Mouse (Mus musculus): ENCODE measurements around the gene Rhod.

Gene Rhod

GRCm38 (mm10) chr19:4451098-4451497, 11.9 kb upstream of the Rhod start:
- no peak for DNase-seq (ENCODE audit: low read depth in 2 of 2, low spot score in 2 of 2)

GRCm38 (mm10) chr19:4450666-4451065, 11.4 kb upstream of the Rhod start:
- DNase-seq (ENCODE audit: low read depth in 2 of 2, low spot score in 2 of 2) = no peak

GRCm38 (mm10) chr19:4449230-4449629, 10.0 kb upstream of the Rhod start:
- no peak for DNase-seq (ENCODE audit: low read depth in 2 of 2, low spot score in 2 of 2)

- DNase-seq (ENCODE audit: low read depth in 2 of 2, low spot score in 2 of 2) = no peak
These were observed 8.2 kb upstream of the Rhod start for GRCm38 (mm10) chr19:4447445-4447844.

GRCm38 (mm10) chr19:4446661-4447420, 7.6 kb upstream of the Rhod start:
- DNase-seq (ENCODE audit: low read depth in 2 of 2, low spot score in 2 of 2) = no peak

- DNase-seq (ENCODE audit: low read depth in 2 of 2, low spot score in 2 of 2) = peak; percentile 55 to 67
These were observed 3.2 kb upstream of the Rhod start for GRCm38 (mm10) chr19:4442408-4442807.

- no peak for DNase-seq (ENCODE audit: low read depth in 2 of 2, low spot score in 2 of 2)
These were observed 2.5 kb upstream of the Rhod start for GRCm38 (mm10) chr19:4441621-4442161.

- DNase-seq (ENCODE audit: low read depth in 2 of 2, low spot score in 2 of 2) = peak; percentile 57 to 77
These were observed 1.9 kb upstream of the Rhod start for GRCm38 (mm10) chr19:4441090-4441591.

GRCm38 (mm10) chr19:4440222-4440621, 990 bp upstream of the Rhod start:
- no peak for DNase-seq (ENCODE audit: low read depth in 2 of 2, low spot score in 2 of 2)

- no peak for DNase-seq (ENCODE audit: low read depth in 2 of 2, low spot score in 2 of 2)
These were observed 456 bp downstream of the Rhod start for GRCm38 (mm10) chr19:4438791-4439160.

- DNase-seq (ENCODE audit: low read depth in 2 of 2, low spot score in 2 of 2) = no peak
These were observed 1.3 kb downstream of the Rhod start for GRCm38 (mm10) chr19:4437886-4438285.

GRCm38 (mm10) chr19:4436254-4436653, 3.0 kb downstream of the Rhod start:
- DNase-seq (ENCODE audit: low read depth in 2 of 2, low spot score in 2 of 2) = no peak

- DNase-seq (ENCODE audit: low read depth in 2 of 2, low spot score in 2 of 2) = no peak
These were observed 4.2 kb downstream of the Rhod start for GRCm38 (mm10) chr19:4434999-4435398.

- DNase-seq (ENCODE audit: low read depth in 2 of 2, low spot score in 2 of 2) = no peak
These were observed 5.5 kb downstream of the Rhod start for GRCm38 (mm10) chr19:4433756-4434155.

- DNase-seq (ENCODE audit: low read depth in 2 of 2, low spot score in 2 of 2) = no peak
These were observed 9.1 kb downstream of the Rhod start for GRCm38 (mm10) chr19:4430091-4430620.

- peak in 1 of 2 experiments; percentile 27 for DNase-seq (ENCODE audit: low read depth in 2 of 2, low spot score in 2 of 2)
These were observed 13.4 kb downstream of the Rhod start for GRCm38 (mm10) chr19:4425610-4426366.

- DNase-seq (ENCODE audit: low read depth in 2 of 2, low spot score in 2 of 2) = no peak
These were observed 16.2 kb downstream of the Rhod start for GRCm38 (mm10) chr19:4423021-4423420.

GRCm38 (mm10) chr19:4422581-4422980, 16.7 kb downstream of the Rhod start:
- DNase-seq (ENCODE audit: low read depth in 2 of 2, low spot score in 2 of 2) = no peak

GRCm38 (mm10) chr19:4420153-4420910, 18.9 kb downstream of the Rhod start:
- DNase-seq (ENCODE audit: low read depth in 2 of 2, low spot score in 2 of 2) = no peak

- DNase-seq (ENCODE audit: low read depth in 2 of 2, low spot score in 2 of 2) = no peak
These were observed 19.5 kb downstream of the Rhod start for GRCm38 (mm10) chr19:4419711-4420110.

GRCm38 (mm10) chr19:4417713-4418112, 21.5 kb downstream of the Rhod start:
- no peak for DNase-seq (ENCODE audit: low read depth in 2 of 2, low spot score in 2 of 2)
